Mouse (Mus musculus): Measurements from ENCODE around the gene Cfap77. TPM values are rescaled to one million over a fixed set of nuclear protein-coding genes. Genes with fewer than 3 reads are reported as not detected.

Cfap77 gene
- polyA plus RNA-seq, 1 experiment from 2014 or later: 0.20 TPM

Other genes with a start within 250 kb of the Cfap77 start
- gene Gtf3c4, start 214.7 kb downstream of the Cfap77 start, polyA plus RNA-seq (2014; fragmentation: Nextera tagmentation; extraction: Ambion mirVana): 32.0 and 33.7 TPM in 2 replicates
- 11.2 and 11.5 TPM in 2 replicates for gene Ddx31, start 214.7 kb downstream of the Cfap77 start, polyA plus RNA-seq (2014; fragmentation: Nextera tagmentation; extraction: Ambion mirVana)
- 4.5 and 4.7 TPM in 2 replicates for gene Barhl1, start 138.4 kb downstream of the Cfap77 start, polyA plus RNA-seq (2014; fragmentation: Nextera tagmentation; extraction: Ambion mirVana)
- gene Ttf1, start 5.2 kb upstream of the Cfap77 start, polyA plus RNA-seq (2014; fragmentation: Nextera tagmentation; extraction: Ambion mirVana): 7.0 and 8.0 TPM in 2 replicates
- 15.4 and 28.8 TPM in 2 replicates for gene Setx, start 69.1 kb upstream of the Cfap77 start, polyA plus RNA-seq (2014; fragmentation: Nextera tagmentation; extraction: Ambion mirVana)
- 1.3 and 1.8 TPM in 2 replicates for gene Ntng2, start 197.9 kb upstream of the Cfap77 start, polyA plus RNA-seq (2014; fragmentation: Nextera tagmentation; extraction: Ambion mirVana)

All from neural tube, embryonic 14.5 days (tissue).